Comparison of ENCODE assay signal across 8 mouse cellular contexts in the genomic region with DNA sequence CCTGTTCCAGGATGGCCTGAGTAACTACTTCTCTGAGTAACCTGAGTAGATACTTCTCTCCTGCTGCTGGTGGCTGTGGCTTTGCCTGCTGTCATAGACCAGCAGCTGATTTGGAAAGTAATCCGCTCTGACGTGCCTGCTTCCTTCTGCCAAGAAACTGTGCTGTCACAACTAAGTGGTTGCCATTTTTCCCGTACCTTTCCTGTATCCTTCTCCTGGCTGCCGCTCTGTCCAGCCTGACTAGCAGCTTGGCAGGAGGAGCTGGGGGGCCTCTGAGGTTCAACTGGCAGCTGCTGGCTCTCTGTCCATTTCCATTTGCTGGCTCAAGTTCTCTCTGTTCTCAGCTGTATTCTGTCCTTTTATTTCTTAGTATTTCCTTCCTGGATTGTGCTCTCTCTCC.
DNase-seq lines count a peak whose midpoint lies in the region; ATAC-seq lines count a peak whose summit lies in the region.

No protein-coding gene starts in this region.

- no peaks in the 10 kb centered on the region for H3K27me3 ChIP-seq in hindbrain, embryonic 14.5 days (ENCODE audit: control insufficient read depth, insufficient read depth, low read length)
- no peaks in the 10 kb centered on the region for H3K27me3 ChIP-seq in hindbrain, embryonic 13.5 days
- no peaks in the 10 kb centered on the region for H3K27me3 ChIP-seq in heart, embryonic 14.5 days (ENCODE audit: control insufficient read depth, insufficient read depth, low read length)
- H3K27me3 ChIP-seq in lung, embryonic 15.5 days, result no peaks in the 10 kb centered on the region

- H3K27ac ChIP-seq in hindbrain, embryonic 14.5 days, result no peak overlapping the region
- no peak overlapping the region for H3K27ac ChIP-seq in hindbrain, embryonic 13.5 days
- no peak overlapping the region; a peak in 1 of 4 replicates for H3K27ac ChIP-seq in heart, embryonic 14.5 days (replicated peaks in 1 of 2; ENCODE audit: control insufficient read depth in 1 of 2, insufficient read depth in 1 of 2, low read depth in 2 of 2, low read length in 2 of 2)
- peak overlapping the region; percentile 29; the same call in 1 of the 2 replicates for H3K27ac ChIP-seq in lung, embryonic 15.5 days

- no peak overlapping the region for H3K4me2 ChIP-seq in hindbrain, embryonic 14.5 days (replicated peaks)
- no peak overlapping the region for H3K4me2 ChIP-seq in hindbrain, embryonic 13.5 days
- H3K4me2 ChIP-seq in heart, embryonic 14.5 days (ENCODE audit: low read length), result no peak overlapping the region
- H3K4me2 ChIP-seq in lung, embryonic 15.5 days, result no peak overlapping the region

- ATAC-seq in hindbrain, embryonic 14.5 days (ENCODE audit: low FRiP score), result 0 out of 2 replicates have a peak, but pooled peaks have one; percentile 46
- ATAC-seq in hindbrain, embryonic 13.5 days (ENCODE audit: low FRiP score), result no peak
- peak; percentile 54; the same call in 1 of the 2 replicates for ATAC-seq in heart, embryonic 14.5 days (ENCODE audit: insufficient number of reproducible peaks, insufficient read depth, low FRiP score, low read depth)
- peak; percentile 11; the same call in 1 of the 2 replicates for ATAC-seq in lung, embryonic 15.5 days (ENCODE audit: borderline replicate concordance, extremely low read depth, low FRiP score, low TSS enrichment)
- no peak for ATAC-seq in activated CD4-positive, CD25-positive, alpha-beta regulatory T cell, adult 4 months

- no peaks in the 10 kb centered on the region for H3K4me1 ChIP-seq in hindbrain, embryonic 14.5 days (replicated peaks; ENCODE audit: control insufficient read depth, insufficient read depth, low read length)
- H3K4me1 ChIP-seq in hindbrain, embryonic 13.5 days (replicated peaks), result peaks cover 3% of the 10 kb centered on the region; the same call in 1 of the 2 replicates
- peaks cover 2 to 7% of the 10 kb centered on the region in 2 experiments; a peak in 3 of 4 replicates for H3K4me1 ChIP-seq in heart, embryonic 14.5 days (ENCODE audit: control insufficient read depth in 2 of 2, insufficient read depth in 2 of 2, low read length in 2 of 2)
- peaks cover 5% of the 10 kb centered on the region; the same call in 1 of the 2 replicates for H3K4me1 ChIP-seq in lung, embryonic 15.5 days

- peak; percentile 52 for DNase-seq in hindbrain, embryonic 14.5 days (ENCODE audit: low spot score)
- peak; percentile 84 for DNase-seq in adipocyte (ENCODE audit: low spot score)
- peak; percentile 90 to 91 for DNase-seq in cerebellum, postnatal 14 days
- DNase-seq in embryo, embryonic 11 days, result no peak

- H3K9ac ChIP-seq in hindbrain, embryonic 14.5 days, result no peak overlapping the region
- H3K9ac ChIP-seq in hindbrain, embryonic 13.5 days, result no peak overlapping the region
- no peak overlapping the region for H3K9ac ChIP-seq in heart, embryonic 14.5 days (ENCODE audit: low read length)
- no peak overlapping the region for H3K9ac ChIP-seq in lung, embryonic 15.5 days

- 79% methylated on average over 4 of the region's 4 CpGs for whole genome bisulfite sequencing in hindbrain, embryonic 14.5 days
- WGBS in hindbrain, embryonic 13.5 days, result 88% methylated on average over 4 of the region's 4 CpGs
- WGBS in heart, embryonic 14.5 days, result 40% methylated on average over 4 of the region's 4 CpGs
- WGBS in lung, embryonic 15.5 days, result 66% methylated on average over 4 of the region's 4 CpGs

- peaks cover 16% of the 10 kb centered on the region; the same call in 1 of the 2 replicates for H3K36me3 ChIP-seq in hindbrain, embryonic 14.5 days (replicated peaks; ENCODE audit: control insufficient read depth, insufficient read depth)
- H3K36me3 ChIP-seq in hindbrain, embryonic 13.5 days, result peaks cover 24% of the 10 kb centered on the region
- H3K36me3 ChIP-seq in heart, embryonic 14.5 days (ENCODE audit: control insufficient read depth, insufficient read depth, low read length), result peaks cover 13% of the 10 kb centered on the region; the same call in 1 of the 2 replicates
- H3K36me3 ChIP-seq in lung, embryonic 15.5 days, result 0 out of 2 replicates have a peak, but pooled peaks cover 9% of the 10 kb centered on the region

- no peaks in the 10 kb centered on the region for H3K9me3 ChIP-seq in hindbrain, embryonic 14.5 days (ENCODE audit: control insufficient read depth, low read length)
- no peaks in the 10 kb centered on the region for H3K9me3 ChIP-seq in hindbrain, embryonic 13.5 days
- no peaks in the 10 kb centered on the region for H3K9me3 ChIP-seq in heart, embryonic 14.5 days (ENCODE audit: control insufficient read depth, low read length)
- H3K9me3 ChIP-seq in lung, embryonic 15.5 days, result no peaks in the 10 kb centered on the region

- H3K4me3 ChIP-seq in hindbrain, embryonic 14.5 days (replicated peaks; ENCODE audit: low read length), result no peak overlapping the region
- H3K4me3 ChIP-seq in hindbrain, embryonic 13.5 days, result no peak overlapping the region
- no peak overlapping the region for H3K4me3 ChIP-seq in heart, embryonic 14.5 days (ENCODE audit: control insufficient read depth in 1 of 2, insufficient read depth in 1 of 2, low read depth in 1 of 2, low read length in 2 of 2)
- no peak overlapping the region for H3K4me3 ChIP-seq in lung, embryonic 15.5 days

Comparison
In these comparisons a context has a peak if more than half of its experiments do, and no peak if none do; other contexts are left out.
1. ATAC-seq: peak in hindbrain, embryonic 14.5 days (single experiment), heart, embryonic 14.5 days (single experiment) and lung, embryonic 15.5 days (single experiment); none in hindbrain, embryonic 13.5 days (single experiment) and activated CD4-positive, CD25-positive, alpha-beta regulatory T cell, adult 4 months (single experiment).